Mouse (Mus musculus): ENCODE measurements around the gene Nfe2. TPM values are rescaled to one million over a fixed set of nuclear protein-coding genes. Genes with fewer than 3 reads are reported as not detected.

Gene Nfe2
- total RNA-seq (2012; rRNA removed), result 0.13 TPM in 1 of 2 replicates, not detected in the other
- total RNA-seq (2014; rRNA removed), result not detected in 2 replicates
- polyA plus RNA-seq (2012; ENCODE audit: insufficient read length, low read depth), result 0.14 and 0.33 TPM in 2 replicates

GRCm38 (mm10) chr15:103257790-103258728 lies at the start of gene Nfe2:
Nfe2 (minus strand) TSS chr15:103258403.
- peak within 1 kb of the TSS in 2 of 3 experiments; percentile 8 to 25 for H3K4me3 ChIP-seq (replicated peaks in 1 of 3; ENCODE audit: low read depth in 2 of 3, low read length in 2 of 3, poor library complexity in 1 of 3)
- DNase-seq (ENCODE audit: extremely low read depth), result peak; percentile 76
- H3K9me3 ChIP-seq (replicated peaks; ENCODE audit: low read length), result no peaks in the 10 kb centered on the region
- H3K79me2 ChIP-seq (replicated peaks; ENCODE audit: control insufficient read depth, extremely low read depth, insufficient read depth, poor library complexity, severe bottlenecking), result no peaks in the 10 kb centered on the region
- peaks cover 0 to under 1% of the 10 kb centered on the region in 2 experiments for H3K36me3 ChIP-seq (replicated peaks in 1 of 2; ENCODE audit: control insufficient read depth in 1 of 2, insufficient read depth in 1 of 2, low read length in 1 of 2)
- peaks cover 9 to 18% of the 10 kb centered on the region in 2 experiments for H3K4me1 ChIP-seq (ENCODE audit: control insufficient read depth in 1 of 2, insufficient read depth in 2 of 2)
- TF ChIP-seq UBTF (IDR thresholded peaks at IDR 0.05; ENCODE audit: low read depth, low read length) (no peak), PAX5 (IDR thresholded peaks at IDR 0.05; ENCODE audit: low read length) (no peak), IRF4 (IDR thresholded peaks at IDR 0.05; ENCODE audit: low read depth, low read length) (0 out of 2 replicates have a peak, but pooled peaks have one; percentile 22), JUN (IDR thresholded peaks at IDR 0.05; ENCODE audit: insufficient read depth, low read depth, low read length) (peak; percentile 30; the same call in 1 of the 2 replicates), ZC3H11A (IDR thresholded peaks at IDR 0.05; ENCODE audit: low read depth, low read length) (no peak), CTCF (conservative IDR thresholded peaks at IDR 0.05 in 1 of 2, IDR thresholded peaks at IDR 0.05 in 1 of 2; ENCODE audit: low read depth in 2 of 2, low read length in 2 of 2) (no peak), ZNF384 (IDR thresholded peaks at IDR 0.05; ENCODE audit: low read depth, low read length) (0 out of 2 replicates have a peak, but pooled peaks have one; percentile 12), MEF2A (IDR thresholded peaks at IDR 0.05; ENCODE audit: borderline replicate concordance, low read depth, low read length) (no peak), TBP (conservative IDR thresholded peaks at IDR 0.05; ENCODE audit: low read depth, low read length) (no peak), POLR2A (IDR thresholded peaks at IDR 0.05; ENCODE audit: low read depth, low read length) (0 out of 2 replicates have a peak, but pooled peaks have one; percentile 21), USF2 (conservative IDR thresholded peaks at IDR 0.05; ENCODE audit: low read depth, low read length) (no peak), MAFK (IDR thresholded peaks at IDR 0.05; ENCODE audit: insufficient replicate concordance, low read length) (no peak), NELFE (IDR thresholded peaks at IDR 0.05; ENCODE audit: low read depth, low read length) (no peak), ZMIZ1 (IDR thresholded peaks at IDR 0.05; ENCODE audit: low read depth, low read length) (no peak), JUND (conservative IDR thresholded peaks at IDR 0.05; ENCODE audit: low read depth, low read length) (peak; percentile 83), ELF1 (IDR thresholded peaks at IDR 0.05; ENCODE audit: low read depth, low read length) (peak; percentile 52), MXI1 (IDR thresholded peaks at IDR 0.05; ENCODE audit: low read depth, low read length) (0 out of 2 replicates have a peak, but pooled peaks have one; percentile 22), TCF12 (IDR thresholded peaks at IDR 0.05; ENCODE audit: low read depth, low read length) (0 out of 2 replicates have a peak, but pooled peaks have one; percentile 39), USF1 (IDR thresholded peaks at IDR 0.05; ENCODE audit: low read depth, low read length) (no peak), EP300 (IDR thresholded peaks at IDR 0.05; ENCODE audit: low read length) (no peak; the same call in 1 of the 2 replicates), MYC (IDR thresholded peaks at IDR 0.05; ENCODE audit: low read depth, low read length) (no peak), POLR2AphosphoS2 (IDR thresholded peaks at IDR 0.05; ENCODE audit: low read depth, low read length) (no peak), RAD21 (IDR thresholded peaks at IDR 0.05; ENCODE audit: low read depth, low read length) (no peak), NRF1 (IDR thresholded peaks at IDR 0.05; ENCODE audit: low read depth, low read length) (no peak), BHLHE40 (IDR thresholded peaks at IDR 0.05; ENCODE audit: low read depth, low read length) (peak; percentile 47; the same call in 1 of the 2 replicates), CHD2 (IDR thresholded peaks at IDR 0.05; ENCODE audit: low read length) (0 out of 2 replicates have a peak, but pooled peaks have one; percentile 26)
- dilution Hi-C loops (cut with MboI; ENCODE audit: extremely low pct_ligation_motif_present, extremely low pct_unique_long_range_greater_than_20kb, low sequenced_read_pairs), result no loop called here
- no peaks in the 10 kb centered on the region for H3K27me3 ChIP-seq (replicated peaks)
- peak within 1 kb of the TSS; percentile 83 for H3K4me2 ChIP-seq (ENCODE audit: insufficient read depth, low read depth, poor library complexity, severe bottlenecking)
- peak within 1 kb of the TSS; percentile 34; the same call in 1 of the 2 replicates for H3K9ac ChIP-seq (ENCODE audit: insufficient read depth, low read depth)
- H3K27ac ChIP-seq (ENCODE audit: insufficient read depth, low read depth), result no peak within 1 kb of the TSS
- in situ Hi-C loops (cut with MboI; ENCODE audit: low pct_ligation_motif_present, low pct_unique_long_range_greater_than_20kb, low sequenced_read_pairs), result no loop called here

Measured in CH12.LX (cell line).